Mouse (Mus musculus) testis, postnatal 10 days (tissue): Measurements from ENCODE around the gene Il34.

Experiments
- DNase-seq: peaks from one replicate; pipeline ENCODE4 v3.0.0; 2021; ENCODE audit warnings: low spot score

The Il34 gene

DNA sequence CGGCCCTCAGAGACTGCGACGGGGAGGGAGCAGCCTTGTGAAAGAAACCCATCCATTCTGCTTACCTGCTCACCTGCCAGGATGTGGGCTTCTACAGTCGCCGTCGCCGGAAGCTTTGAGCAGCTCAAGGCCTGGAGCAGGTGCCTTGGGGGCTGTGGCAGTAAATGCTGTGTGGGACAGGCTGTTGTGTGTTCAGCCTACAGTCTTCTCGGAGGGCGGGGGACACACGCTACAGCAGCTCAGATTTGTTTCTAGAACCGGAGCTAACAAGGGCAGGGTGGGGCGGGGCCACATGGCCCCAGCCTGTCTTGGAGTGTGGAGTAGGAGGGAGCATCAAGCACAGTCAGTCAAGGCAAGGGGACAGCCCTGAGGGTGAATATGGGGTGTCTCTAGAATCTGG lies at the start of gene Il34:
Gene Il34, minus strand, starts transcription at position 256 of the 400 bp plus-strand sequence.
- peak; percentile 41 for DNase-seq

DNA sequence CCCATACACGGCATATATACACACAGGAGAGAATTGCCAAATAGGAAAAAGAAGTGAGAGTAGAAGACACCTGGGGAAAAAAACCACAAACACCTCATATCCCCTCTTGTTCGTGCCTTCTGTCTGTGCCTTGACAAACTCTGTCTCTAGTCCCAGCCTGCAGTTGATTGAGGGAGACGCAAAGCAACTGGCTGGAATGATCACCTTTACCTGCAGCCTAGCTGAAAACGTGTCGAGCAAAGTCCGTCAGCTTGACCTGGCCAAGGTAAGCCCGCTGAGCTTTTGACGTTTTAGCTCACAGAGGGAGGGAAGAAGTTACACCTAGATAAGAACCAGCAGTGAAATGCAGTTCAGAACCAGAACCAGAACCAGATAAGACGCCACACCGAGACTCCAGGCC lies 45.5 kb upstream of the Il34 start:
- DNase-seq = no peak

DNA sequence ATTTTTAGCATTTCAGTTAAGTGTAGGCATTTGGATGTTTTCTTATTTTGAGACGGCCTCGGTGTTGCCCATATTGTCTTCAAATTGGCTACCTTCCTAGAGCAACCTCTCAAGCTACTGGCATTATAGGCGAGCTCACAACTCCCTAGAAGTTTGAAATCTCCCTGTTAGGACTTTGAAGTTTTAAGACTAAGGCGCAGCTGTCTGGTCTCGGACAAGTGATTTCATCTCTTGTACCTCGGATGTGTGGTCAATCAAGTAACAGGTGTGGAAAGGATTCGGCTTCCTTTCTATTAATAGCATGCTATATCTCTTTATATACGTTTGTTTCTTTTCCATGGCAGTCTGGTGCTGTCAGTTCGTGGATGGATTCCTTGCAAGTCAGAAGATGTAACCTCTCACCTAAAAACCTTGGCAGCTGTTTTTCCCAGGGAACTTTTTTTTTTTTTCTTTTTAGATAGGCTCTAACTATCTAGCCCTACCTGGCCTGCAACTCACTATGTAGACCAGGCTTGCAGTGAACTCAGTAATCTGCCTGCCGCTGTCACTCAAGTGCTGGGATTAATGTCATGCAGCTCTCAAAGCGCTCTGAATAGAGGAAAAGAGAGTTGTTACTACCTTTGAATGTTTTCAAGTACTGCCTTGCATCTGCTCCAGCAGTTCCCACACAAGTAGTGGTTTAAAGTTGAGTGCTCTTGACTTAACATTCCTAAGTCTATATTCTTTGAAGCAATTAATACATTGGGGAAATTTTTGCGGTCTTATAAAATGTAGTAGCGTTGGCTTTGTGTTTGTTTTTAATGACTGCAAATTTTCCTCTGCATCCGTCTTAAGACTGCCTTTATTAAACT lies 42.1 kb upstream of the Il34 start:
- no peak for DNase-seq

- DNase-seq = no peak
Observed at GRCm38 (mm10) chr8:110847171-110847549, 41.4 kb upstream of the Il34 start.

- DNase-seq = peak; percentile 88
Observed at GRCm38 (mm10) chr8:110846405-110847170, 40.9 kb upstream of the Il34 start, which contains the start of the genes Cog4 and Sf3b3. Cog4 (plus strand) TSS chr8:110846600. Sf3b3 (minus strand) TSS chr8:110846787.

GRCm38 (mm10) chr8:110845821-110846404 lies 40.2 kb upstream of the Il34 start:
- no peak for DNase-seq

DNA sequence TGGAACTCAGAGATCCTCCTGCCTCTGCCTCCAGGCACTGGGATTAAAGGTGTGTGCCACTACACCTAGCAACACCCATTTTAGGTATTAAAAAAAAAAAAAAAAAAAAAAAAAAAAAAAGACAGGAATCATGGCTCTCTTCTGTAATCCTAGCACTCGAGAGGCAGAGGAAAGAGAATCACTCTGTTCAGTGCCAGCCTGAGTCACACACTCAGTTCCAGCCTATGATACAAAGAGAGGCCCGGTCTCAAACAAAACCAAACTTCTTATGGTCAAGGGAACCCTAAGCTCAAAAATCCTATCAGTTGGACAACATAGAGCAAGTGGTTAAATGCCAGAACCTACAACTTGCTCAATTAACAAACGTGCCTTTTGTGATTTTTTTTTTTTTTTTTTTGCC lies 39.2 kb upstream of the Il34 start:
- no peak for DNase-seq

- DNase-seq = no peak
Observed at GRCm38 (mm10) chr8:110843207-110843606, 37.5 kb upstream of the Il34 start.

GRCm38 (mm10) chr8:110842012-110842574 lies 36.4 kb upstream of the Il34 start:
- no peak for DNase-seq

- no peak for DNase-seq
Observed at GRCm38 (mm10) chr8:110831956-110832355, 26.2 kb upstream of the Il34 start.

DNA sequence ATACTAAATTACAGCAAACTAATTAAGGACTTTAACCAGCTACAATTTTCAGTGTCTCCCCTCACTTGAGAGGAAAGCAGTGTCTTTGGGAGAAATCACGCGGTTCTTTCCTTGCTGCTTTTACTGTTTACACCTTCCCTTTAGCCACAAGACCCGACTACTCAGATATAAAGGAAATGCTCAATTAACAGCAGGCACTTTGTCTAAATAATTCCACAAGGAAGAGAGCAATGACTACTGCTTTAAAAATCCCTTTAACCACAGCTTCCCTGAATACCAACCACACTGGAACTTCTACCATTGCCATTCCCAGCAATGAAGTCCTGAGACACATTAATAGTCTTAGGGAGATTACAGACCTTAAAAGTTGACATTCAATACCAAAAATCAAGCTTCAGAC lies 22.8 kb upstream of the Il34 start:
- no peak for DNase-seq

DNA sequence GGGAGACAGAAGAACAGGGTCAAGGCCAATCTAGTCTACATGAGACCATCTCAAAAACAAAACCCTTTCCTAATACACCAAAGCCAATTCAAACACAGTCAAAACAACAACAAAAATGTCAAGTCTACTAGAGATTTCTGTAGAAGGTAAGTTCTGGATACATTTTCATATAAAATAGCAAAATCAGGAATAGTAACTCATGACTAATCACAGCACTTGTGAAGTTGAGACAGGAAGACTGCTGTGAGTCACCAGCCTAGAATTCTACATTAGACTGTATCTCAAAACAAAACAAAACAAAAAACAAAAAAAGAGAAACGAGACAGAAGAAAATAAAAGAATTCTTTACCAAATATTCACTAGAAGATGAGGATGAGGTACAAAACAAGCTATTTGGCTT lies 19.1 kb upstream of the Il34 start:
- no peak for DNase-seq

DNA sequence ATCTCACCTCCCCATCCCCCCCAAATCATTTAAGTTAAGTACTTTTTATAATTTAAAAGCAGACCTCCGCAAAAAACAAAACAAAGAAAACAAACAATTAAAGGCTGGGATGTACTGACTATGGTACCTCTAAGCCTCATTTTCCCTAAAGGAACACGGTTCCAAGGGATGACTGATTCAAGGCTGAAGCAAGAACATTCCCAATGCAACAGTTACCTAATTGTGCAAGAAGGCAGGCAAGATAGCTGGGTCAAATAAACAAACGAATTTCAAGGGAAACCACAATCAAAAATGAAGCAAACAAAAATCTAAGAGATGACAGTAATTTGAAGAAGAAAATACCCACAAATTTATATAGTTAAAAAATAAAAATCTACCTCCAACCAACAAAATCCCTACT lies 16.2 kb upstream of the Il34 start:
- DNase-seq = no peak

GRCm38 (mm10) chr8:110820257-110820656 lies 14.5 kb upstream of the Il34 start:
- DNase-seq = no peak

- DNase-seq = no peak
Observed at GRCm38 (mm10) chr8:110818593-110818992, 12.9 kb upstream of the Il34 start.

DNA sequence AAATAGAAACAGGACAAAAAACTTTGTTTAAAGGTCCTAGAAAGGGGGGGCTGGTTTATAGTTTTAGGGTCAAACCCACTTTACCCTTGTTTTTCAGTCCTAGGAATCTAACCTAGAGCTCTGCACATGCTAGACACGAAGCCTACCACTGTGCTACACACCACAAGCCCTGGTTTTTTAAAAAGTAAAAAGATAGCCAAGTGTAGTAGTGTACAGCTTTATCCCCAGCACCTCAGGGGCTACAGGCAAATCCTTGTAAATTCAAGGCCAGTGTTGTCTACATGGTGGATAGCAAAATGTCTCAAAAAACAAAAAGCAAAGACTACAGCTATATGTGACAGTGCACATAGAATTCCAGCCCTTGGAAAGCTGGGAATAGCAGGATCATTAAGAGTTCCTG lies 11.3 kb upstream of the Il34 start:
- no peak for DNase-seq

DNA sequence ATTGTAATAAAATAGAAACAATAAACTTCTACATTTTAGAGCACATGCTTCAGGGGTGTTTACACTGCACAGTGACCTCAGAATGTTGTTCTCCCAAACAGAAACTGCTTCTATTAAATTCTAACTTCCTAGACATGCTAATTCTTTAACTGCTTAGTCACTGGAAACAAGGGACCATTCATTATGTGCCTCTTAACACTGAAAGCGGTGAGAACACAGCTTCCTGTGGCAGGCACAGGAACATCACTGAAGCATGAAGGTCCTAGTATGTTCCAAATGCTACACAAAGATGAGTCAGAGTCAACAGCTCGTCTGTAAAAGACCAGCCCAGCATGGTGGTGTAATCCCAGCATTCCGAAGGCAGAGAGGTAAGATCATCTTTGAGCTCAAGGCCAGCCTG lies 9.6 kb upstream of the Il34 start:
- DNase-seq = no peak

DNA sequence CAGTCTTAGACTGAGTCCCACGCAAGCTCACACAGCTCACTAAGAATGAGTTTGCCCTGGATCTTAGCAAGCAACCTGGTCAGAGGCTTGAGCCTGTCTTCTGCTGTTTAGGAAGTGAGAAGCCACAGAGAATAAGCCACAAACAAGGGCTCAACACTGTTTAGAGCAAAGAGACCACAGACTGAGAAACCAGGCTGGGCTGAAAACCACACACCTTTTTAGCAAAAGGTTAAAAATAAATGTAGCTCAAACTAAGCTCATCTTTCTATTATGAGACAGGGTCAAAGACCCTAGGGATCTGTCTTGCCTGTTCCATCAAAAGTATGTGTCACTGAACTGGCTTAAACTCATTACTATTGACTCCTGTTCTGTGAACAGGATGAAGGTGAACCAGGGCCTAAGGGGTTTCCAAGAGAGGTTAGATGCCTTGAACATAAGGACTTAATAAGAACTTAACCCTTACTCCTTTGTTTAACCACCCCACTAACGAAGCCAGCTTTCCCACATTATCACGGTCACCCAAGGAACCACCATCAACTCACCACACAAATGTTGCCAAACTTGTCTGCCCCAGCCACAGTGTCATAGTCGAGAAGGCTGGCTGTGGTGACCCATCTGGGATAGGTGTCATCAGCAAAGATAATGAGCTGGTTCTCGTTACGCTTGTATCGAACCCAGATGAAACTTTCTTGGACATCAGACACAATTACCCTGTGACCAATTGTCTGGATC lies 7.5 kb upstream of the Il34 start:
- no peak for DNase-seq

DNA sequence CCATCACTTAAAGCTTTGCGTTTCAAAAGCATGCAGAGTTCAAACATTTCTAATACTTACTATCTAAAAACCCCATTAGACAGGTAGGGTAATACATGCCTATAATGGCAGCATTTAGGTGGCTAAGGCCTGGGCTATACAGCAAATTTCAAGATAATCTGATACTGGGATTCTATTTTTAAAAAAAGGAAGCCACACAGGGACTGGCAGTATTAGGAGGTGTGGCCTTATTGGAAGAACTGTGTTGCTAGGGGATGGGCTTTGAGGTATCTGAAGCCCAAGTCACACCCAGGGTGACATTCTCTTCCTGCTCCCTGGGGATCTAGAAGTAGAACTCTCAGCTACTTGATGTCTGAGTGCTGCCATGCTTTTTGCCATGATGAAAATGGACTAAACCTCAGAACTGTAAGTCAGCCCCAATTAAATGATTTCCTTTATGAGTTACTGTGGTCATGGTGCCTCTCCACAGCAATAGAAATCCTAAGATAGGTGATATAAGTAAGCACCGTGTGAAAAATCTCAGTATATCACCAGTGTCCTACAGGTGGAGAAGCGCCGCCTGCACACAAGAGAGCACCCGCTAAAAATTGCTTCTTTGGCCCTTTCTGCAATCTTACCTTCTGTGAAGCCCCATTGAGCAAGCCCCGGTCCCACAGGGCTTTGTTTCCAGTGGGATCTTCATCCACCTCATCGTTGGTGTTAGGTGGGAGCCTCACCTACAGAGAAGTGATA lies 6.8 kb upstream of the Il34 start:
- no peak for DNase-seq

DNA sequence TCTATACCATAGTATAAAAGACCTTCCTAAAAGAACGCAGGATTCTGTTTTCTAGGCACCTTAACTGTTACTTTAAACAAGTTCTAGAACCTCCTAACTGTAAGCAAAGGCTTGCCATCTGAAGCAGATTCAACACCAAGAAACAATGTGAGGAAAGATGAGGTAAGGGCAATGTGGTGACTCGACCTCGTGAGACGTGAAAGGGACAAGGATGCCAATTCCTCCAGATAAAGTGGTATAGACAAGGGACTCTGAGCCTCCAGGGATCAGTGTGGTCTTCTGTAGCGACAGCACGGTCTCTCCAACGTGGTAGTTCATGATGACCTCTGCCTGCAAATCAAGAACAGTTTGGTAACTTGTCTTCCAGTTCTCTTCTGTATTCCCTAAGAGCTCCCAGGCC lies 6.1 kb upstream of the Il34 start:
- no peak for DNase-seq

DNA sequence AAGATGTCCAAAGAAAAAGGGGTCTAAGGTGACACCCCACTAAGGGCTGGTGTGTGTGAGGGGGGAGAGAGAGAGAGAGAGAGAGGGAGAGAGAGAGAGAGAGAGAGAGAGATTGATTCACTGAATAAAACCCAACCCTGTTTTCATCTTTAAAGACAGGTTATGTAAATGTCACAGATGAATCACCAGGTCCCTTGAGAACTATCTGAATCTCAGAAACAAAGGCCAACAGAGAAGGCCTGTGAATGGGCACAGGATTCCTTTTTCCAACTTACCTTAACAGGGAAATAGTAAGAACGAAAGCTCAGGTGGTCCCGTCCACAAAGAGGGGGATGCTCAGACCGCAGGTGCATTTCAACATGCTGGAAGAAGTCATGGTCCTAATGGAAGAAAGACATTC lies 5.4 kb upstream of the Il34 start:
- no peak for DNase-seq
